Mouse (Mus musculus) spleen, adult 2 months (tissue): Measurements from ENCODE around the gene Ryr2.

ENCODE experiments used
- CTCF ChIP-seq: fragments of 200-500 bp; IDR thresholded peaks from 2 replicates; pipeline ENCODE4 v1.5.1; 2011; ENCODE audit warnings: mild to moderate bottlenecking, inconsistent platforms; ENCODE audit not compliant: insufficient read depth, insufficient read length, insufficient replicate concordance; ENCODE audit errors: extremely low read depth
- POLR2A ChIP-seq: fragments of 200-500 bp; IDR thresholded peaks from 2 replicates; pipeline ENCODE4 v1.6.1; 2011; ENCODE audit warnings: low read depth, low read length, inconsistent platforms

DNA sequence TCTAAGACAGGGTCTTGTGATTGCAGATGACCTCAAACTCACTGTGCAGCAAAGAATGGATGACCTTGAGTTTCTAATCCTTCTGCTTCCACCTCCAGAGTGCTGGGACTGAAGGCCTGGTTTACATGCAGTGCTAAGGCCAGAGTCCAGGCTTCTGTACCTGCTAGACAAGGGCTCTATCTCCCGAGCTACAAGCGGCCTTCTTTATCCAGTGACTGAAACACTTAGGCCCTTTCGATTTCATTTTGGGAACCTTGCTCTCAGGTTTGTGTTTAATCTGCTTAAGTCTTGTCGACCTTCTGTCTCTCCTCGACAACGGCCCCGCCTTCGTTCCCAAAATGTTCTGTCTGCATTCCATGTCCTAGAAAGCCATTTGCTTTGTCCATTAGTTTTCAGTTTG lies 8.8 kb upstream of the Ryr2 start:
- no peak for TF ChIP-seq CTCF
- no peak for TF ChIP-seq POLR2A
